Mouse (Mus musculus) C2C12 (cell line): ENCODE results near the gene Irf2. TPM values are rescaled to one million over a fixed set of nuclear protein-coding genes. Genes with fewer than 3 reads are reported as not detected.
"Not testable (repeated sequence)": the region's sequence is repeated elsewhere in the genome, so short reads cannot be mapped to it uniquely, and the experiment has no call there.

Experiments
- H3K27me3 ChIP-seq: one replicate; pipeline ENCODE4 v1.6.1; 2011; ENCODE audit not compliant: control insufficient read depth, insufficient read depth, insufficient read length
- H3K36me3 ChIP-seq: one replicate; pipeline ENCODE4 v1.6.1; 2011; ENCODE audit not compliant: control insufficient read depth, insufficient read depth
- H3K4me3 ChIP-seq: one replicate; pipeline ENCODE4 v1.5.1; 2011; ENCODE audit warnings: mild to moderate bottlenecking, control low read depth; ENCODE audit not compliant: poor library complexity, insufficient read depth, severe bottlenecking
- H3K79me2 ChIP-seq: one replicate; pipeline ENCODE4 v1.6.1; 2011; ENCODE audit not compliant: control insufficient read depth, insufficient read depth
- H3K79me3 ChIP-seq: one replicate; pipeline ENCODE4 v1.6.1; 2011; ENCODE audit warnings: low read depth, control low read depth
- H3ac ChIP-seq: one replicate; pipeline ENCODE3; 2011; ENCODE audit warnings: low read depth; ENCODE audit not compliant: control insufficient read depth, insufficient read length
- CEBPB ChIP-seq: IDR thresholded peaks from one replicate; pipeline ENCODE4 v1.6.1; 2011; ENCODE audit warnings: low read depth, mild to moderate bottlenecking, control low read depth, moderate library complexity
- CTCF ChIP-seq: IDR thresholded peaks from one replicate; pipeline ENCODE4 v1.5.1; 2011; ENCODE audit not compliant: control insufficient read depth, insufficient read depth, insufficient read length
- FOSL1 ChIP-seq: IDR thresholded peaks from one replicate; pipeline ENCODE4 v1.8.0; 2011; ENCODE audit warnings: mild to moderate bottlenecking, low read length; ENCODE audit not compliant: poor library complexity, insufficient read depth, severe bottlenecking
- MAX ChIP-seq: IDR thresholded peaks from one replicate; pipeline ENCODE4 v1.6.1; 2011; ENCODE audit warnings: mild to moderate bottlenecking, control low read depth
- MYOD1 ChIP-seq: IDR thresholded peaks from one replicate; pipeline ENCODE4 v1.6.1; 2011; ENCODE audit warnings: low read depth; ENCODE audit not compliant: control insufficient read depth, insufficient read length
- MYOG ChIP-seq: IDR thresholded peaks from one replicate; pipeline ENCODE4 v1.6.1; 2011; ENCODE audit not compliant: control insufficient read depth, insufficient read length; ENCODE audit errors: extremely low read depth
- USF1 ChIP-seq: IDR thresholded peaks from one replicate; pipeline ENCODE4 v1.6.1; 2011; ENCODE audit warnings: low read depth, mild to moderate bottlenecking, control low read depth, moderate library complexity
- polyA plus RNA-seq: library from polyadenylated mRNA; unstranded; fragments of >200 nt; fragmentation: generic; extraction: Trizol; gene quantifications from one replicate; pipeline ENCODE4 v1.2.1, GENCODE M21; 2012; ENCODE audit warnings: missing spikeins

Gene Irf2
- polyA plus RNA-seq, 1 experiment = 7.6 TPM

DNA sequence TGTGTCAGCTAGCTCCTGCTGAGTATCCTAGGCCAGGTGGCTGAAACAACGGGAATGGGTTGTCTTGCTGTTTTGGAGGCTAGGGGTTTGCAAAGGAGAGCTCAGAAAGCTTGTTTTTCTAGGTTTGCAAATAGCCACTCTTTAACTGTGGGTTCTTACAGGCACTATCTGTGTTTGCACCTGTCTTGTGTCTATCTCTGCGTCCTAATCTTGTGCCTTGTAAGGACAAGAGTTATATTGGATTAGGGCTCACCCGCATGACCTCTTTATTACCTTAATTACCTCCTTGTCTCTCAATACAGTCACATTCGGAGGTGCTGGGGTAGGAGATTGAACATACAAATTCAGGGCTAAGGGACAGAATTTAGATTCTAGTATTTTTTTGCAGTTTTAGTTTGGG lies 18.9 kb upstream of the Irf2 start:
- H3K79me2 ChIP-seq = no peaks in the 10 kb centered on the region
- no peaks in the 10 kb centered on the region for H3K36me3 ChIP-seq
- H3ac ChIP-seq = no peak overlapping the region
- H3K27me3 ChIP-seq = no peaks in the 10 kb centered on the region
- no peak for TF ChIP-seq USF1
- no peak for TF ChIP-seq FOSL1
- no peak for TF ChIP-seq CTCF
- TF ChIP-seq MAX = no peak
- no peak for TF ChIP-seq MYOD1
- TF ChIP-seq CEBPB = no peak
- no peak for TF ChIP-seq MYOG
- no peaks in the 10 kb centered on the region for H3K79me3 ChIP-seq
- no peak overlapping the region for H3K4me3 ChIP-seq

DNA sequence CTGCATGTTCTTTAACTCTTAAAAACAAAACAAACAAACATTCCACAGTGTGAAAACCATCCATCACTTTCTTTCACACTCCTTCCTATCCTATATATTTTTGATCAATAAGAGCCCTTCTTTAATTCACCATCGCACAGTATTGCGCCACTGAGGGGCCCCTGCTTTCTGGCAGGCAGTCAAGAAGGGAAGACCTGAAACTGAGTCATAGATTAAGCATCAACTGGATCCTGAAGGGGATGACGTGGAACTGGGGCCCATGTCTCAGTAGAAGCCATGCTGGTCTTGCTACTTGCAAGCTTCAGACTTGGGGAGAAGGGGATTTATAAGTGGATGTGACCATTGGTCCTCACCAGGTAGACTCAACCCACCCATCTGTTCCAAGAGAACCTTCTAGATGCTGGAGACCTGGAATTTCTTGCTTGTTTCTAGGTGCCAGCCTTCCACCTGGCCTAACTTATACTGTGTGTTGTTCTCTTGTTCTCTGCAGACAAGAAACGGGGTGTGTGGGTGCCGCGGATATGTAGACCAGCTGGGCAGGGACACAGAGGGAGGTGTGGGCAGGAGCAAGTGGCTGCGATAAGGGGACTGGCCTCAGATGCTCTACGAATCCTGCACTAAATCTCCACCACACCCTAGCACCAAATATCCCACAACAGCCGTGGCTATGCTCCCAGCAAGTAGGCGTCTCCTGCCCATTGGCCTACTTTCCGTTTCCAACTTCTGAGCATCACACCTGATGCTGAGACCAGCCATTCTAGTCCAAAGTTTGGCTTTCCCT lies 18.3 kb upstream of the Irf2 start:
- Histone ChIP-seq H3K27me3 (no peaks in the 10 kb centered on the region), H3K36me3 (no peaks in the 10 kb centered on the region), H3ac (no peak overlapping the region), H3K79me3 (no peaks in the 10 kb centered on the region), H3K79me2 (no peaks in the 10 kb centered on the region), H3K4me3 (no peak overlapping the region)
- no peak for TF ChIP-seq MYOD1

- Histone ChIP-seq H3ac (no peak overlapping the region), H3K27me3 (no peaks in the 10 kb centered on the region), H3K4me3 (no peak overlapping the region), H3K79me3 (no peaks in the 10 kb centered on the region), H3K36me3 (no peaks in the 10 kb centered on the region), H3K79me2 (no peaks in the 10 kb centered on the region)
- TF ChIP-seq USF1 = no peak
- TF ChIP-seq MAX = no peak
- no peak for TF ChIP-seq FOSL1
Observed at GRCm38 (mm10) chr8:46722536-46722935, 17.0 kb upstream of the Irf2 start.

GRCm38 (mm10) chr8:46726383-46726782 lies 13.1 kb upstream of the Irf2 start:
- no peaks in the 10 kb centered on the region for H3K79me3 ChIP-seq
- H3K4me3 ChIP-seq = no peak overlapping the region
- TF ChIP-seq MAX (no peak), USF1 (no peak), MYOG (no peak), CEBPB (no peak)
- H3K79me2 ChIP-seq = no peaks in the 10 kb centered on the region
- H3ac ChIP-seq = no peak overlapping the region
- H3K36me3 ChIP-seq = no peaks in the 10 kb centered on the region
- H3K27me3 ChIP-seq = no peaks in the 10 kb centered on the region

DNA sequence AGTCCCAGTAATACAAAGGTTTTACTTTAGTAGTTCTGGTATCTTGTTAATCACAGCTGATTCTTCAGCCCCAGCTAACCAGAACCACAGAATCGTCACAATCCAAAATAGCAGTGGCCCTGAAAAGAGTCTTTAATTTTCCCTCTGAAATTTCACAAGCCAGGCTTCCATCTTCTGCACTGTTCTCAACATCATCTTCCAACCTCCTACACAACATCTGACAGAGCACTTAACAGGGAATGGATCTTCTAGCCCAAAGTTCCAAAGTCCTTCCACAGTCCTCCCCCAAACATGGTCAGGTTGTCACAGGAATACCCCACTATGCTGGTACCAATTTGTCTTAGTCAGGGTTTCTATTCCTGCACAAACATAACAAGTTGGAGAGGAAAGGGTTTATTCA lies 9.9 kb upstream of the Irf2 start:
- H3K36me3 ChIP-seq, H3K79me3 ChIP-seq, H3K79me2 ChIP-seq, H3ac ChIP-seq, H3K4me3 ChIP-seq, H3K27me3 ChIP-seq: not testable (repeated sequence)

DNA sequence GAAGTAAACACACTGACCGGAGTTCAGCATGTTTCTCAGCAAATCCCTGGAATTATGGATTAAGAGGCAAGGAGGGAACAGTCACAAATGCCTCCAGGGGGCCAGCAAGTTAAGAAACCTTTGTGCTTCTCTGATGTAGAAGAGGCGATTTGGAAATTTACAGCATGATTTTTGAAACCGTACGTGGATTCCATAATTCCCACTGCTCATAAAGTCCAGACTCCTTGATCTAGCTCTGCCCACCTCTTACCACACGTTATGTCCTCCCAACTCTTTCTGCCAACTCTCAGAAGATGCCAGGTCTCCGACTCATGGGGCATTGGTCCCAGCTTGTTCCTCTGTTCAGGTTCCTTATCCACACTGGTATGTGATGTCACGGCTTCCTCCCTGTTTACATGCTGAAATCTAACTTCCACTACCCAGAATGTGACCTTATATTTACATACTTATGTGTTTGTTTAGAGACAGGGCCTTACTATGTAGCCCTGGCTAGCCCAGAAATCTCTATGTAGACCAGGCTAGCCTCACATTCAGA lies 7.1 kb upstream of the Irf2 start:
- Histone ChIP-seq H3K36me3 (no peaks in the 10 kb centered on the region), H3K27me3 (no peaks in the 10 kb centered on the region), H3K79me3 (no peaks in the 10 kb centered on the region), H3K79me2 (no peaks in the 10 kb centered on the region), H3K4me3 (no peak overlapping the region), H3ac (no peak overlapping the region)
- TF ChIP-seq CEBPB = no peak
- TF ChIP-seq MYOG = no peak
- TF ChIP-seq CTCF = no peak
- no peak for TF ChIP-seq MYOD1
- no peak for TF ChIP-seq MAX
- TF ChIP-seq FOSL1 = no peak
- TF ChIP-seq USF1 = no peak
